Mouse (Mus musculus) erythroblast, embryonic 14.5 days (primary cell): ENCODE results near the gene Hsf2bp.

Experiments
- GATA1 ChIP-seq: IDR thresholded peaks from 2 replicates; pipeline ENCODE4 v1.6.1; 2012; ENCODE audit warnings: low read length, inconsistent platforms, mixed read lengths
- TAL1 ChIP-seq: IDR thresholded peaks from 3 replicates; pipeline ENCODE4 v1.6.1; 2012; ENCODE audit warnings: low read length, inconsistent platforms, mixed read lengths

DNA sequence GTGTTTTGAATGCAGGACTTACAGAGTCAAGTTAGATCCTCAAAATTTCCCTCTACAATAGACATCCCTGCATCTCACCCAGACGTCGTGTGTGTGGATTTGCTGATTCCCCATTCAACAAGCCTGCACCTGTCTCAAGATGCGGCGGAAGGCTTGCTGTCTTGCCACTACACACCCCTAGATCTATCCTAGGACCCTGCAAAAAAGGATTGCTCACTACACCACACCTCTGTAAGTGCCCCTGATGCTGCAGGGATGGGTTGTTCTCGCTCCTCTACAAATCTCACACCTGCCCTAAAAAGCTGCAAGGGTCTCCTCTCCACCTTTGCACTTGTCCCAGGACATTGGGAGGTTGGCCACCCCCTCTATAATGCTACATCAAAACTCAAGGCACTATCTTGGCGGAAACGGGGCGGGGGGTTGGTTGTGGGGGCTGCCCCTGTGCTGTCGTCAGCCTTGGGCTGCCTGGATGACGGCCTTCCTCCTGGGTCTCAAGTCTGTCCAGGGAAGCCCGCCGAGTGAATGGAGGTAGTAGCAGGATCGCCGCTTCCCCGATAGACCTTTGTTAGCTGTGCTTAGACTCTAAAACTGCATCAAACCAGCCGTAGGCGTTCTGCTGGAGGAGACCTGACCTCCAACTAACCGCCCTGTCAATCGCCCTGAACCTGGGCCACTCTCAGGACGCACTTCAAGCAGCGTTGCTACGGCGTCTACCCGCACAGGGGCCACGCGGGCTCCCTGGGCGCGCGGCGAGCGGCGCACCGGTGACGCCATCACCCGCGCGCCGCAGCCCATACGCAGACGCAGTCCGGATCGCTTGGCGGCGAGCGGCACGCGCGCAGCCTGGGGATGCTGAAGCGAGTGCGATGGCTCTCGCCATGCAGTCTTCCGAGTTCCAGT lies at the start of gene Hsf2bp, which contains the start of gene Rrp1b:
- TF ChIP-seq GATA1 (no peak), TAL1 (no peak)
